Mouse (Mus musculus) effector memory CD4-positive, alpha-beta T cell, adult 5 months (primary cell): ENCODE data around the gene Mettl21e. TPM values are rescaled to one million over a fixed set of nuclear protein-coding genes. Genes with fewer than 3 reads are reported as not detected.

ENCODE experiments used
- polyA plus RNA-seq: library from polyadenylated mRNA; unstranded; fragments of 100-300 nt; shearing (Covaris generic); gene quantifications from one replicate; pipeline ENCODE4 v1.2.1, GENCODE M21; 2017

Gene Mettl21e
- not detected for polyA plus RNA-seq

GRCm38 (mm10) chr1:44218876-44219275 lies at the start of gene Mettl21e:
TSS of gene Mettl21e (minus strand) at chr1:44218961.

Other genes starting within 250 kb of the Mettl21e start
- 0.32 TPM for gene Mettl21c, start 198.9 kb downstream of the Mettl21e start, polyA plus RNA-seq
- gene Gm8251, start 157.0 kb downstream of the Mettl21e start, polyA plus RNA-seq = 0.30 TPM
- gene Tex30, start 116.5 kb downstream of the Mettl21e start, polyA plus RNA-seq = 94.1 TPM
- gene Kdelc1, start 100.2 kb downstream of the Mettl21e start, polyA plus RNA-seq = 10.9 TPM
- gene Bivm, start 100.0 kb downstream of the Mettl21e start, polyA plus RNA-seq = 7.9 TPM
- gene Ercc5, start 71.2 kb downstream of the Mettl21e start, polyA plus RNA-seq = 24.5 TPM